Mouse (Mus musculus) mouse embryonic stem cell (cell line): Measurements from ENCODE around the gene Erc2.

ENCODE experiments used
- in situ Hi-C, 2 experiments: fragments of 300-500 bp; cut with MboI; formaldehyde crosslinking; loops; 1 replicate in 1 of 2; 3 replicates in 1 of 2; pipeline ENCODE4 v1.14.3; 2019 to 2020; ENCODE audit warnings: low sequenced_read_pairs in 2 of 2, low pct_unique_long_range_greater_than_20kb in 1 of 2, mixed read lengths in 1 of 2; ENCODE audit not compliant: unreplicated experiment in 1 of 2

Erc2 gene

DNA sequence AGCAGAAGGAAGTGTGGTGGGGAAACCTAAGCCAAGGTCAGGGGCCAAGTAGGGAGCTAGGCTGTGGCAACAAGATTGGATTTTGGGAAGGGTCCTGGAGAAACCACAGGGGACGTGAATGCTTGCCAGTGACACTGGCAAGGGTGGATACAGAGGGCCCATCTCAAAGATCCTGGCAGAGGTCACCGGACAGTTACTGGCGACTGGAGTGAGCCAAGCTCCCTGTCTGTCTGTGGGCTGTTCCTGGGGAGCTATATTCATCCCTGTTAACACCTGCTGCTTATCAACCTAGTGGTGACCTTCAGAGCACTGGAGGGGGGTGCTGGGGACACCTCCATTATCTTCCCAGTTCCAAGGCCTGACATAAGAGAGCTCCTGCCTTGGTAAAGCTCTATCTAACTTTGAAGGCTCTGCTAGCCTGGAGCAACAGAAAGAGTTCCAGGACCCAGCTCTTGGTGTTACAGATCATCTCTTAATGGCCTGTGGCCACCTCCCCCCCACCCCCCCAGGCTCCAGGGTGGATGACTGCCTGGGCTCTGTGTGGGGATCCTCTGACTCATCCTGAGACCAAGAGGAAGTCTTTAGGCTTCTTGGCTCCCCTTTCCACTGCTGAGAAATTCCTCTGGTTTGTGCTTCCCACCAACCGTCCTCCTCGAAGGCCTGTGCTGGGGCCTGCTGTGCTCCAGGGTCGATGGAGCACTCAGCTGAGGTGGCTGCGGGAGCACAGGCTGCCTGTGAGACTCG lies 790.2 kb downstream of the Erc2 start:
- in situ Hi-C loops, result no loop called here

GRCm38 (mm10) chr14:28413516-28413915 lies 791.3 kb downstream of the Erc2 start:
- in situ Hi-C loops, result no loop called here

DNA sequence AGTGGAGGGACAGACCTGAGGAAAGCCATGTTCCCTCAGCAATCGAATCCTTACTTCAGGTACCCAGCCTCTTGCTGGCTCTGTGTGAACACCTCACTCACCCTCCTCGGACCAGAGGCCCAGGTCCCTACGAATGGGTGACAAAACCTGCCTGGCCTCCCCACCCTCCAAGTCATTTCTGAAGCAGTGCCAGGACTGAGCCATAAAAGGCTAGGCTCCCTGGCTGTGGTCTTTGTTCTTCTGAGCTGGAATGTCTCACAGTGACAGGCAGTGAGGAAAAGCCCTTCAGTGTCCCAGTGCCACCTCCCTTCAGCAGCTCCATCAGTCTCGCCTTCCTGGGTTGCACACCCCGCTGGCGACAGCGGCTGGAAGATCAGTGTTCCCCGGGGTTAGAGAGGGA lies 794.8 kb downstream of the Erc2 start:
- in situ Hi-C loops, result no loop called here

GRCm38 (mm10) chr14:28418497-28418896 lies 796.3 kb downstream of the Erc2 start:
- in situ Hi-C loops, result no loop called here

GRCm38 (mm10) chr14:28419188-28419587 lies 797.0 kb downstream of the Erc2 start:
- in situ Hi-C loops, result no loop called here

DNA sequence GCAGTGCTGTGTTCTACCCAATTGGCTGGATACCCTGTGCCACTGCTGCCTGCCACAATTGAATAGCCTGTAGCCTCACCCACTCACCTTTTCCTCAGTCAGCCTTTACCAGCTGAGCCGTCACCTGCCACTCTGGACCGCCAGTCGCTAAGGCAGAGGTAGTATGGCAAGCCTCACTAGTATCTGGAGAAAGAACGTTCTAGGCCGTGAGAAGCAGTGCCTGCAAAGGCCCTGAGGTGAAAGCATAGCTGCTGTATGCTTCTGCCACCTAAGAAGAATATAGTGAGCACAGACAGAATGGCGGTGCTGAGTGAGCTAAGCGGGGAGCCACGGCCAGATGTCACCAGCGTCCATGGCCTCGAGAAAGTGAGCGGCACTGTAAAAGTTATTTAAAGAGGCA lies 798.4 kb downstream of the Erc2 start:
- in situ Hi-C loops, result no loop called here

- in situ Hi-C loops, result no loop called here
These were observed 804.4 kb downstream of the Erc2 start for GRCm38 (mm10) chr14:28426610-28427009.

DNA sequence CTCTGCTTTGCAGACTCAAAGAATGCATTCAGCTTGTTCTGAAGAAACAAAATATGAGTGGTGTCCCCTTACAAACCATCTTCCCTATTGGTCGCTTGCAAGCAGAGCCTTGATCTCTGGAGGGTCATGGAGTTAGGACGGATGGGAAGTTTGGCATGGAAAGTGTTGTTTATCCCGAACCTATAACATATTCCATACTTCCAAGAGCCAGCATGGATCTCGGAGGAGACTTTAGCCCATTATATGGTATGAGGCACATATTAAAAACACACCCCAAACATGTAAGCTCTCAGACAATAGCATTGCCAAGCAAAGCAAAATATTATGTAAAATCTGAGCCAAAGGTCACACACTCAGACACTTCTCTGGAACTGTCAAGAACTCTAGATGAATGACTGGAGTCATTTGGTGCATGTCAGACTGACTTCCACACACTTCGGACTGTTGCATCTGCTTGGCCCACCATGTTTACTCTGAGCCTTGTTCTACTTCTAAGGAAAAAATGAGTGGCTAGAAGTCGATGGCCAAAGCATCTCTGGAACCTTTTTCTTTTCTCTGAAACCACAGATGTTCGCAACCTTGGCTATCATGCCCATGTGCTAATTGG lies 809.6 kb downstream of the Erc2 start:
- in situ Hi-C loops, result no loop called here

DNA sequence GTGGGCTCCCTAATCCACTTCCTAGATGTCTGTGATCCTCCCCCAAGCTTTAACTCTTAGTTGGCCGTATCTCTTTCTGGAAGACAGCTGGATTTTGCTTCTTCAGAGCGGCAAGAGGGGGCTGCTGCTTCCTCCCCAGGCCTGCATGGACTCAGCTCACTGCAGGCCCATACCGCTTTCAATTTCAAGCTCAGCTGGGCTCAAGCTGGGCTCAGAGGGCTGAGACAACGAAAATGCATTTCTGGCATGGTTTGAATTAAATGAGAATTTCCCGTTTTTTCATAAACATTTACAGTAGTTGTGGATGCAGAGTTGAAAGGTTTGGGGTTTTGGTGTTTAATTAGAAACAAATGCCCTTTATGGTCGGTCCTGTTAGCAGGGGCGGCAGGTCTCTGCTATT lies 812.8 kb downstream of the Erc2 start:
- in situ Hi-C loops, result no loop called here

DNA sequence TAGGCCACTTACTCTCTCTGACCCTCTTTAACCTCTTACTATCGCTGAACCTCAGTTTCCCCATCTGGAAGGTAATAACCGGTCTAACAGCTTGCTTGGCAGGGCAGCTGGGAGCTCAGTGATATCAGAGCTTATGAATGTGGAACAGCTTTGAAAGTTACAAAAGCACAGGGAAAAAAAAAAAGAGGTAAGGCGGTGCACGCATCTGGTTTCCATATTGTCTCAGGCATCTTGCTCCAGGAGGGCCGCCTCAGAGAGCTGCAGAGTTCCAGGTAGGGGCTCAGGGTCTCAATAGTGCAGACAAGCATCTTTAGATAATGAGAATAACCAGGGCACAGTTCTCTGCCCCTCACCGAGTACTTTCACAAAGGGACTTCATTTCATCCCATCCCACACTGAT lies 816.9 kb downstream of the Erc2 start:
- in situ Hi-C loops, result no loop called here

DNA sequence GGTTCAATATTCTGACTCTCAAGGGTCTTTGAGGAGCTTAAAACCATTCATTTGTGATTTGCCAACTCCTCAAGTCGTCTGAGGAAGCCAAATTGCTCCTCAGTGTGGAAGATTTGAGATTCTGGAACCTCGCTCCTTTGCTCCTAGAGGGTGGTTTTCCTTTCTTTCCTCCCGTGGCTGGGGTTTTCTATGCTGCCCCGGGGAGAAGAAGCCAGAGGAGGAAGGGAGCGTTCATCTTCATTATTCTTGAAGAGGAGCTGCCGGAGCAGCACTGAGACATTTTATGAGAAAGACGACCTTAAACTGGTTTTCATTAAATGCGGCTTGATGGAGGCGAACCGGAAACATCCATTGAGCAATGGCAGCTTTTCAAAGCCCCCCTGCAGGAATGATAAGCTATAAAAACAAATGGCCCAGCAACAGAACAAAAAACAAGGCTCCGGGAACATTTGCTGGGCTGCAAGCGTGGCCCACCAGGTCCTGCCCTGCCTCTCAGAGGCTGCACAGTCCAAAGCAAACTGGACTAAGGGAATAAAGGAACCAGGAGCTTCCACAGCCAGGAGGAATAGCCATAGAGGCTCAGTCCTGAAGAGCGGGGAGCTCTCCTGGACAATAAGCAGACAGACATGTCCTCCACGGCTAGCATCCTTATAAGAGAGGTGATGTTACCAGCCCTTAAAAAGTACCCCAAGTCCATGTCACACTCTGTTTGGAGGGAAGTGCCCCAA lies 819.2 kb downstream of the Erc2 start:
- in situ Hi-C loops, result no loop called here

GRCm38 (mm10) chr14:28443254-28443944 lies 821.2 kb downstream of the Erc2 start:
- in situ Hi-C loops, result no loop called here

DNA sequence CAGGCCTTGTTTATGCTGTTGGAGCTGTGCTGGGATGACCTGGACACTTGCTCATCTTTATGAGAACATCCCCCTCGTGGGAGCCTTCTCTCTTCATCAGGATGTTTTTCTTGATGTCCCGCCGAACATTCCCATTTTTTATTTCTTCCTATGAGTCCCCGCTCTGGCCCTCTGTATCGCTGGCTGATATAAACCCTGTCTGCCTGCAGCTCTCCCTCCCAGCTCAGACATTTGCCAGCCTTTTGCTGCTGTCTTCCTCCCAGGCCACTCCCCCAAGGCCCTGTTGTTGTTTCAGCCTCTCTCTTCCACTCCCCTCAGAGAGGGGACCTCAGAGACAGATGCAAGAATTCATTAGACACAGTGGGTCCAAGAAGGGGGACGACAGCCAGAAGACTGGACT lies 823.5 kb downstream of the Erc2 start:
- in situ Hi-C loops, result no loop called here

DNA sequence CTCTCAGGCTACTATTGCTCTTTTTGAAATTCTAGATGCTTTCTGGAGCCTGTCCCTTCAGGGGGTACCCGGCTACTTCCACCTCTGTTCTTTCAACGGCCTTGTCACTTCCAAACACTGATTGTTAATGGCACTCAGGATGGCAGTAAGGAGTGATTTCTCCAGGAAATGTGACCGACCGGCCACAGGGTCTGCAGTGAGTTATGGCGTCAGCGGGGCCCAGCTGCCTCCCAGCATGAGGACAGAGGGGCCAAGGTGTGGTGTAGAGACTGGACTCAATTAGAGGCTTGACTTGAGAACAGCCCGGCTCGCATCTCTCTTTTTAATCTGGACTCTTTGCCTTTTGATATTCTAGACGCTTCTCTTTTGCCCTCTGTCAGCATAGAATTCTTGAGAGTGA lies 829.5 kb downstream of the Erc2 start:
- in situ Hi-C loops, result no loop called here

DNA sequence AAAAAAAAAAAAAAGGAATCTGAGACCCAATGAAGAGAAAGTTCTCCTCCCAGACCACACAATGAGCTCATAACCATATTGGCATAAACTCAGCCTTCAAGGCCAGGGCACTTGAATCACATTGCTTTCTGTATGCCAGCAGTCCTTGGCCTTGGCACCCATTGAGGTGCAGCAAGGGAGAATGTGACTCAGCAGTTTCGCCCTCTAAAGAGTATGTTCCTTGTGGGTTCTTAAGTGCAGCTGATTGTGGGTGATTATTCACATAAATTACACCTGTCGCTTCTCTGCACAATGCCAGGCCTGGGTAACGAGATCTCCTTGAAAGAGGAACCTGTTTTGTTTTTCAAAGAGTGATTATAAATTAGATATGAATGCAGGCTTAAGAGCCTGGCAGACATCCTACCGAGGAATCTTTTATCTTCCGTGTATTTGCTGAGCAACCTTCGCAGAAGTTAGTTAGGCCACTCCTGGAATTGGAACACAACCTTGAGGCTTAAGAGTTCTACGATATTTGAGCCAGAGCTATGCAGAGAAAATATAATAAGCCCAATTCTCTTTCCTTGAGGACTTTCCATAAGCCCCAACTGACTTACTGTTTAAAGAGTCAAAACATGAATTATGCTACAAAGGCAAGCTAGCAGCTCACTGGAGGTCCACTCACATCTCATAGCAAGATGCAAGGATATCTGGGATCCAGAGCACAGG lies 834.3 kb downstream of the Erc2 start:
- in situ Hi-C loops, result no loop called here

DNA sequence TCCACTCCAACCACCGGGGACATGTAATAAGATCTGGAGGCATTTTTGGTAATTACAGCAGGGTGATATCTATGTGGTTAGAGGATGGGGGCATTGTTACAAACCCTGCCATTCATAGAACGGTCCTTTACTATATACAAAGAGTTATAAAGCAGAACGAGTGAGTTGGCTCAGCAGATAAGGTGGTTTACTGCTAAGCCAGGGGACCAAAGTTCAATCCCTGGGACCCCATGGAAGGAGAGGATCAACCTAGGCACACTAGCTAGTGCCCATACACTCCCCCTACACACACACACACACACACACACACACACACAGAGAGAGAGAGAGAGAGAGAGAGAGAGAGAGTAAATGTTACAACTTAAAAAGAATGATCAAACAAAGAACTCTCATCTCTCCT lies 835.2 kb downstream of the Erc2 start:
- in situ Hi-C loops, result no loop called here

DNA sequence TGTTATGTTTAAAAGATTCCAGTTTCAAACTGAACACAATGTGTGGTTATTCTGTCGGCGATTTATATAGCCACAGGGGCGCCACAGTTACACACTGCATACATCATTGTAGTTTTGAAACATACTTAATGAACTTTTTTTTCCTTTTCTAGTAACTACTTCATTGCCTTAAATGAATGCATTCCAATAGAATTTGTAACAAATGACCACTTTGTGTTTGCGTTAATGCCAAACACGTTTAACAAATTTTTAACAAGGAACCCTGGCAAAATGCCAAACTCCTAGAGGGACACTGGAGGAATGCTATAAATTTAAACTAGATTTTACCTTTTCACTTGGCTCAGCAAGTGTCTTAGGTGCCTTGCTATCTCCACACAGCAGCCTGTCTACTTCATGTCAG lies 845.7 kb downstream of the Erc2 start:
- in situ Hi-C loops, result no loop called here

GRCm38 (mm10) chr14:28469696-28470095 lies 847.5 kb downstream of the Erc2 start:
- in situ Hi-C loops, result no loop called here

GRCm38 (mm10) chr14:28470212-28470611 lies 848.0 kb downstream of the Erc2 start:
- in situ Hi-C loops, result no loop called here
